Mouse (Mus musculus): ENCODE measurements around the gene Gm3173. TPM values are rescaled to one million over a fixed set of nuclear protein-coding genes. Genes with fewer than 3 reads are reported as not detected.
"Not testable (repeated sequence)": the region's sequence is repeated elsewhere in the genome, so short reads cannot be mapped to it uniquely, and the experiment has no call there.

Gm3173 gene
- polyA plus RNA-seq (2015; fragmentation: Nextera tagmentation; extraction: Ambion mirVana): 1.4 and 3.6 TPM in 2 replicates

DNA sequence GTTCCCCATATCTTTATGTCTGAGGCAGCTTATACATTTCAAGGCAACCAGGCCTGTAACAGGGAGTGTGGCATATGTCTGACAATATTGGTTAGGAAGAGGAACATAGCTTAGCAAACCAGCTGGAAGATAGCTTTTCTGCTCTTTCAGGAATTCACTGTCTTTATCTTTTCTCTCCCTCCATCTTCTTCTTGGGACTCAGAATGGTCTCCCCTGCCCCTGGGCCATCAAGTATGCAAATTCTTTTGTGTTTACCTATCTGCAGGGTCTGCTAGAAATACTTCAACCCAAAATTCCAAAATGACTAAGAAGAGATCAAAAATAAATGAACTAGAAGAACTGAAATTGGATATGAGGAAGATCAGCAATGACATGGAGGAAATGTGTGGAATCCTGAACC is at the start of gene Gm3173:
TSS of gene Gm3173 (plus strand) at position 301 of the 400 bp plus-strand sequence.
- not testable (repeated sequence) for H3K9ac ChIP-seq (ENCODE audit: low read depth, low read length); ATAC-seq; H3K4me2 ChIP-seq (ENCODE audit: low read length); H3K36me3 ChIP-seq (ENCODE audit: control insufficient read depth, insufficient read depth, low read length); H3K4me1 ChIP-seq (ENCODE audit: control insufficient read depth, insufficient read depth, low read depth, low read length); H3K27ac ChIP-seq (ENCODE audit: low read depth, low read length); H3K9me3 ChIP-seq (ENCODE audit: control insufficient read depth, low read length); H3K27me3 ChIP-seq (replicated peaks; ENCODE audit: control insufficient read depth, insufficient read depth, low read length); H3K4me3 ChIP-seq (ENCODE audit: low read length)

- H3K36me3 ChIP-seq (ENCODE audit: control insufficient read depth, insufficient read depth, low read length); H3K4me1 ChIP-seq (ENCODE audit: control insufficient read depth, insufficient read depth, low read depth, low read length); H3K27ac ChIP-seq (ENCODE audit: low read depth, low read length); ATAC-seq; H3K4me2 ChIP-seq (ENCODE audit: low read length); H3K9ac ChIP-seq (ENCODE audit: low read depth, low read length); H3K27me3 ChIP-seq (replicated peaks; ENCODE audit: control insufficient read depth, insufficient read depth, low read length); H3K4me3 ChIP-seq (ENCODE audit: low read length); H3K9me3 ChIP-seq (ENCODE audit: control insufficient read depth, low read length): not testable (repeated sequence)
Observed at GRCm38 (mm10) chr14:4385606-4386005, 45.2 kb upstream of the Gm3173 start.

- WGBS: 100% methylated on average over 2 of the region's 6 CpGs
- not testable (repeated sequence) for H3K4me2 ChIP-seq (ENCODE audit: low read length); H3K4me1 ChIP-seq (ENCODE audit: control insufficient read depth, insufficient read depth, low read depth, low read length); H3K27ac ChIP-seq (ENCODE audit: low read depth, low read length); H3K27me3 ChIP-seq (replicated peaks; ENCODE audit: control insufficient read depth, insufficient read depth, low read length); H3K36me3 ChIP-seq (ENCODE audit: control insufficient read depth, insufficient read depth, low read length); H3K9me3 ChIP-seq (ENCODE audit: control insufficient read depth, low read length); H3K9ac ChIP-seq (ENCODE audit: low read depth, low read length); ATAC-seq; H3K4me3 ChIP-seq (ENCODE audit: low read length)
Observed at GRCm38 (mm10) chr14:4392841-4393530, 37.8 kb upstream of the Gm3173 start.

- H3K27me3 ChIP-seq (replicated peaks; ENCODE audit: control insufficient read depth, insufficient read depth, low read length); H3K4me3 ChIP-seq (ENCODE audit: low read length); H3K9me3 ChIP-seq (ENCODE audit: control insufficient read depth, low read length); H3K36me3 ChIP-seq (ENCODE audit: control insufficient read depth, insufficient read depth, low read length); H3K27ac ChIP-seq (ENCODE audit: low read depth, low read length); H3K9ac ChIP-seq (ENCODE audit: low read depth, low read length); H3K4me1 ChIP-seq (ENCODE audit: control insufficient read depth, insufficient read depth, low read depth, low read length); ATAC-seq; H3K4me2 ChIP-seq (ENCODE audit: low read length): not testable (repeated sequence)
- WGBS: 88% methylated on average over 1 of the region's 3 CpGs
Observed at GRCm38 (mm10) chr14:4397226-4397625, 33.6 kb upstream of the Gm3173 start, which contains the start of gene Gm3159. Gm3159 (plus strand) TSS chr14:4397526.

DNA sequence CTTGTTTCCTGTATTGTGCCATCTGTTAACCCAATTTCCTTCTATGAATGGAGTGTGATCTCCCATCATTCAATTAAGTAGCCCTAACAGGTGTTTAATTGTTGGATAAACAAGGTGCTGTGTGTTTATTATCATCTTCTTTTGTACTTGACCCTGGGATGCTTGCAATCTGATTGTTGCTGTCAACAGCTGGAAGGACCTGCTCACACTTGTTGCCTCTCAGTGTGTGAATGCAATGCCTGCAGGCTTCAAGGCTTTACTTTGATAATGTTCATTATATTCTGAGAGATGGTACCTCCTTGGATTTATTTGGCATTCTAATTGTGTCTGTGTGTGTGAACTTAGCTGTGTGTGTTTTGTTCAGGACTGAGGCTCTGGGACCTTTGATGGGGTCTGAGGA is 32.2 kb upstream of the Gm3173 start:
- not testable (repeated sequence) for H3K27ac ChIP-seq (ENCODE audit: low read depth, low read length); H3K36me3 ChIP-seq (ENCODE audit: control insufficient read depth, insufficient read depth, low read length); H3K4me2 ChIP-seq (ENCODE audit: low read length); H3K9ac ChIP-seq (ENCODE audit: low read depth, low read length); ATAC-seq; H3K4me1 ChIP-seq (ENCODE audit: control insufficient read depth, insufficient read depth, low read depth, low read length); H3K27me3 ChIP-seq (replicated peaks; ENCODE audit: control insufficient read depth, insufficient read depth, low read length); H3K4me3 ChIP-seq (ENCODE audit: low read length); H3K9me3 ChIP-seq (ENCODE audit: control insufficient read depth, low read length)

DNA sequence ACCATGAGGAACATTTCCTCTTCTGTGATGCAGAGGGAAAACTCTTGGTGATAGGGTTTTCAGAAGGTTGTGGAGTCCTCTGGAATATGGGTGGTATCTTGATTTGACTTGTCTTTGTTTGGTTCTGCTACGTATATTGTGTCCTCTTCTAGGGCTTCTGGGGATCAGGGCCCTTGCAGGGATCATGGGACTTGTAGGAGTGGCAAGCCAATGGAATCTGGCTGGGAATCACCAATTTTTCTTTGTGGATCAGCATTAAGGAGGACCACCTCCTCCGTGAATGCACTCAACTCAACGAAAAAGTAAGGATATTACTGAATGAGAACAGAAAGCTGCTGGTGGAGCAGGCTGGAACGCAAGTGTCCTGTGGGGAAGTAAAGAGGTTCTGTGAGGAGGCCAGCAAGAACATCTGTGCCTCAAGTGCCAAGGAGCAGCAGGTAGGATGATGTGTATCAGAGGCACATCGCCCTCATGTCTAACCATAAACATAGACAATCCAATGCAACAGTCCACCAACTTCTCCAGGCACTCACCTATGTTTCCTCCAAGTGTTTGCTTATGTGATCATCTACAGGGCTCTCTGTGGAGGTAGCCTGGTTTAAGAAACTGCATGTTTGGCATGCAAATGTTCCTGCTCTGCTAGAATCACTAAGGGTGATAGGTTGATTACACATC is 30.5 kb upstream of the Gm3173 start:
- WGBS: 92% methylated on average over 5 of the region's 5 CpGs
- not testable (repeated sequence) for H3K4me1 ChIP-seq (ENCODE audit: control insufficient read depth, insufficient read depth, low read depth, low read length); H3K9ac ChIP-seq (ENCODE audit: low read depth, low read length); H3K27me3 ChIP-seq (replicated peaks; ENCODE audit: control insufficient read depth, insufficient read depth, low read length); H3K27ac ChIP-seq (ENCODE audit: low read depth, low read length); H3K36me3 ChIP-seq (ENCODE audit: control insufficient read depth, insufficient read depth, low read length); H3K9me3 ChIP-seq (ENCODE audit: control insufficient read depth, low read length); ATAC-seq; H3K4me3 ChIP-seq (ENCODE audit: low read length); H3K4me2 ChIP-seq (ENCODE audit: low read length)

DNA sequence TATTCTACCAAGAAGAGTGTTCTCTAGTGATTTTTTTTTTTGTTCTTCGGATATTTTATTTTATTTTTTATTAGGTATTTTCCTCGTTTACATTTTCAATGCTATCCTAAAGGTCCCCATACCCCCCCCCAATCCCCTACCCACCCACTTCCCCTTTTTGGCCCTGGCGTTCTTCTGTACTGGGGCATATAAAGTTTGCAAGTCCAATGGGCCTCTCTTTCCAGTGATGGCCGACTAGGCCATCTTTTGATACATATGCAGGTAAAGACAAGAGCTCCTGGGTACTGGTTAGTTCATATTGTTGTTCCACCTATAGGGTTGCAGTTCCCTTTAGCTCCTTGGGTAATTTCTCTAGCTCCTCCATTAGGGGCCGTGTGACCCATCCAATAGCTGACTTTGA is 29.5 kb upstream of the Gm3173 start:
- not testable (repeated sequence) for H3K4me2 ChIP-seq (ENCODE audit: low read length); H3K4me1 ChIP-seq (ENCODE audit: control insufficient read depth, insufficient read depth, low read depth, low read length); ATAC-seq; H3K4me3 ChIP-seq (ENCODE audit: low read length); H3K9ac ChIP-seq (ENCODE audit: low read depth, low read length); H3K9me3 ChIP-seq (ENCODE audit: control insufficient read depth, low read length); H3K36me3 ChIP-seq (ENCODE audit: control insufficient read depth, insufficient read depth, low read length); H3K27ac ChIP-seq (ENCODE audit: low read depth, low read length); H3K27me3 ChIP-seq (replicated peaks; ENCODE audit: control insufficient read depth, insufficient read depth, low read length)
- WGBS: 76% methylated on average over 4 of the region's 5 CpGs

- H3K9me3 ChIP-seq (ENCODE audit: control insufficient read depth, low read length); ATAC-seq; H3K4me1 ChIP-seq (ENCODE audit: control insufficient read depth, insufficient read depth, low read depth, low read length); H3K36me3 ChIP-seq (ENCODE audit: control insufficient read depth, insufficient read depth, low read length); H3K27ac ChIP-seq (ENCODE audit: low read depth, low read length); H3K27me3 ChIP-seq (replicated peaks; ENCODE audit: control insufficient read depth, insufficient read depth, low read length); H3K4me3 ChIP-seq (ENCODE audit: low read length); H3K4me2 ChIP-seq (ENCODE audit: low read length); H3K9ac ChIP-seq (ENCODE audit: low read depth, low read length): not testable (repeated sequence)
Observed at GRCm38 (mm10) chr14:4403840-4404239, 27.0 kb upstream of the Gm3173 start.

- ATAC-seq: not testable (repeated sequence)
Observed at GRCm38 (mm10) chr14:4409939-4410338, 20.9 kb upstream of the Gm3173 start.

More at GRCm38 (mm10) chr14:4409939-4410338, 20.9 kb upstream of the Gm3173 start:
- H3K27ac ChIP-seq (ENCODE audit: low read depth, low read length); H3K4me2 ChIP-seq (ENCODE audit: low read length); H3K36me3 ChIP-seq (ENCODE audit: control insufficient read depth, insufficient read depth, low read length); H3K4me3 ChIP-seq (ENCODE audit: low read length); H3K4me1 ChIP-seq (ENCODE audit: control insufficient read depth, insufficient read depth, low read depth, low read length); H3K27me3 ChIP-seq (replicated peaks; ENCODE audit: control insufficient read depth, insufficient read depth, low read length); H3K9ac ChIP-seq (ENCODE audit: low read depth, low read length); H3K9me3 ChIP-seq (ENCODE audit: control insufficient read depth, low read length): not testable (repeated sequence)
- WGBS: 50% methylated on average over 1 of the region's 1 CpGs

Data from hindbrain, embryonic 16.5 days (tissue).